Mouse (Mus musculus): Measurements from ENCODE around the gene Mbnl2. TPM values are rescaled to one million over a fixed set of nuclear protein-coding genes. Genes with fewer than 3 reads are reported as not detected.
A peak's percentile ranks its signal among the peaks of the same experiment; 100 is the strongest.

Mbnl2 gene
- polyA plus RNA-seq, 1 experiment, result 24.6 TPM

DNA sequence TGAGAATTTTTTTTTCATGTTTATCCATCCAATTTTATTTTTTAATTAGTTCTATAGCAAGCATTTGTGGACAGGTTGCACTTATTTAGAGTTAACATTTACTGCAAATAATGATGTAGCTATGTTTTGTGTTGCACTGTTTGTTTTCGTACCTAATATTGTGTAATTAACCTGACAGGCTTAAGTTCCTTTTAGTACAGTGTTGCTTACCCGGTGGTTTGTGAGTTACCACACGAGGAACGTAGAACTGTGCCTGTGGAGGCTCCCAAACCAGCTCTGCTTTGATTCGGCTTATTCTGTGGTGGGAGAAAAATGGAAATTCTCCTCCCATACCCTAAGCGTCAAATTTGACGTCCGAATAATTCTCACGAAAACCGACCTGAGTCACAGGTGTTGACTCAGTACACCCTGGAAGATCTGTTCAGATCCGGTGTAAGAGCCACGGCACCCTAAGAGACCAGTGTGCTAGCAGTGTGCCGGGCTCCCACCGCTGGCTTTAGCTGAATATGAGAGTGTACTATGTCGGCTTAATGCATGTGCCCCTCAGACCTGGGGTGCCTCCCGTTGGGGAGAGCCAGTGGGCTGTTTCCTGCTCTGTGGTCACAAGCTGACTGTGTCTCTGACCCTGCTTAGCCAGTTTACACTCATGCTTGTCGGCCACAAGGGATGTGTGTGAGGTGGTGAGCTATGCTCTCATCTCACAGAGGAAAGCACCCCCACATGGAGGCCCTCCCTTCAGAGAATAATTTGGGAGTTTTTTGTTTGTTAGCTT, 129.5 kb downstream of the Mbnl2 start:
- H3K27ac ChIP-seq (ENCODE audit: control insufficient read depth, insufficient read depth, low read depth, low read length, poor library complexity), result peak overlapping the region; percentile 72
- WGBS, result 11% methylated on average over 17 of the region's 17 CpGs
- H3K4me3 ChIP-seq (replicated peaks; ENCODE audit: control insufficient read depth, low read depth, low read length), result no peak overlapping the region
- TF ChIP-seq POLR2A (IDR thresholded peaks at IDR 0.05; ENCODE audit: borderline replicate concordance, control insufficient read depth, low read depth, low read length), result no peak
- TF ChIP-seq CTCF (IDR thresholded peaks at IDR 0.05; ENCODE audit: control insufficient read depth, insufficient read depth, low read length), result no peak
- peaks cover 4% of the 10 kb centered on the region; the same call in 1 of the 2 replicates for H3K4me1 ChIP-seq (ENCODE audit: control insufficient read depth, insufficient read depth, low read length)

DNA sequence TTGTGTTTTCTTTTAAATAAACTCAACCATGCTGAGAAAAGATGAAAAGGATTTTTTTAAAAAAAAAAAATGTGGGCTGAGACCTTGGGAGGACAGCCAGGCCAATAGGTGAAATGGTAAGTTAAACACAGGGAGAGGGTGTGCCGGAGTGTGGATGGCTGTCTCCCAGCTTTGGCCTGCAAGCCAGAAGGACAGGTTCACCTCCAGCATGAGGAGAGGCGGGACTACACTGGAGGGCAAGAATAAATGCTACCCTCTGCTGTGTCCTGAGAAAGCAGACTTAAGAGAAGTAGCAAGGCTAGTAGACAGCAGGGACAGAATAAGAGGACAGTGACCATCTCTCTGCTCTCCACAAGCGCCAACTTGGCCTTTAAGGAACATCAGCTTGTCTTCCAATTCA, 130.1 kb downstream of the Mbnl2 start:
- Histone ChIP-seq H3K4me1 (ENCODE audit: control insufficient read depth, insufficient read depth, low read length) (peaks cover 4% of the 10 kb centered on the region; the same call in 1 of the 2 replicates), H3K4me3 (replicated peaks; ENCODE audit: control insufficient read depth, low read depth, low read length) (no peak overlapping the region), H3K27ac (ENCODE audit: control insufficient read depth, insufficient read depth, low read depth, low read length, poor library complexity) (no peak overlapping the region; the same call in 1 of the 2 replicates)
- TF ChIP-seq POLR2A (IDR thresholded peaks at IDR 0.05; ENCODE audit: borderline replicate concordance, control insufficient read depth, low read depth, low read length), result no peak
- no peak for TF ChIP-seq CTCF (IDR thresholded peaks at IDR 0.05; ENCODE audit: control insufficient read depth, insufficient read depth, low read length)
- WGBS, result 72% methylated on average over 3 of the region's 3 CpGs

DNA sequence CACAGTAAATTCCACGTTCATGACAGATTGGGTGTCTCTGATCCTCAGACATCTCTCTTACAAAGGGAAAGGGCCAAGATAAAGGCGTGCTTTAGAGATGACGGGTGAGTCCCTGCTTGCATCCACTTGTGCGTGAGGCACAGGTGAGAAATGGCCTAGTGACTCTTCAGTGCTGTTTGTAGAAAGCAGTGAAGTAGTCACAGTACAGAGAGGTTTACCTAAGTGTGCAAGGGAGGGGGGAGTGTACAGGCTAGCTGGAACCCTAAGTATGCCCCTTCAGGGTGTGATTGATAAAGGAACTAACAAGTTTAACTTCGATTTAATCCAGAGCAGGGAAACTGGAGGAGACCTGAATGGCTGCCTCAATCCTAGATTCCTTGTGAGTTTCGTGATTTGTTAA, 130.8 kb downstream of the Mbnl2 start:
- Histone ChIP-seq H3K4me1 (ENCODE audit: control insufficient read depth, insufficient read depth, low read length) (peaks cover 4% of the 10 kb centered on the region; the same call in 1 of the 2 replicates), H3K4me3 (replicated peaks; ENCODE audit: control insufficient read depth, low read depth, low read length) (no peak overlapping the region), H3K27ac (ENCODE audit: control insufficient read depth, insufficient read depth, low read depth, low read length, poor library complexity) (no peak overlapping the region)
- TF ChIP-seq CTCF (IDR thresholded peaks at IDR 0.05; ENCODE audit: control insufficient read depth, insufficient read depth, low read length) (no peak), POLR2A (IDR thresholded peaks at IDR 0.05; ENCODE audit: borderline replicate concordance, control insufficient read depth, low read depth, low read length) (no peak)
- WGBS, result 81% methylated on average over 6 of the region's 6 CpGs

DNA sequence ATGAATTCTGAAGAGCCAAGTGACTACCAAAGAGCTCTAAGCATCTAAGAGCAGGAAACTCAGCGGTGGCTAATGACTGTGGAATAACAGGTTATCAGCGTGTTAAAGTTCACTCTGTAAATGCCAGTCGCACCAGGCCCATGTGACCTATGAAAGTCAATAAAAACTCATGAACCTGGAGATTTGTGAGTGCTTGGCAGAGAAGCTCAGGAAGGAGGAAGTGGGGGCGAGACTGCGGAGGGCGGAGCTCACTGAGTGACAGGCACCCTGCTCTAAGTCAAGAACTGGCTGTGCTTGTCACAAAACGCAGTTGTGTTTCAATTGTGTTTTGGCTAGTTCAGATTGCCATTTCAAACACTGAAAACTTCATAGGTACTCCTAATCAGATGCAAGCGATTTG, 131.4 kb downstream of the Mbnl2 start:
- 9% methylated on average over 8 of the region's 8 CpGs for WGBS
- H3K27ac ChIP-seq (ENCODE audit: control insufficient read depth, insufficient read depth, low read depth, low read length, poor library complexity), result no peak overlapping the region
- H3K4me3 ChIP-seq (replicated peaks; ENCODE audit: control insufficient read depth, low read depth, low read length), result no peak overlapping the region
- no peak for TF ChIP-seq POLR2A (IDR thresholded peaks at IDR 0.05; ENCODE audit: borderline replicate concordance, control insufficient read depth, low read depth, low read length)
- TF ChIP-seq CTCF (IDR thresholded peaks at IDR 0.05; ENCODE audit: control insufficient read depth, insufficient read depth, low read length), result no peak
- peaks cover 4% of the 10 kb centered on the region; the same call in 1 of the 2 replicates for H3K4me1 ChIP-seq (ENCODE audit: control insufficient read depth, insufficient read depth, low read length)

DNA sequence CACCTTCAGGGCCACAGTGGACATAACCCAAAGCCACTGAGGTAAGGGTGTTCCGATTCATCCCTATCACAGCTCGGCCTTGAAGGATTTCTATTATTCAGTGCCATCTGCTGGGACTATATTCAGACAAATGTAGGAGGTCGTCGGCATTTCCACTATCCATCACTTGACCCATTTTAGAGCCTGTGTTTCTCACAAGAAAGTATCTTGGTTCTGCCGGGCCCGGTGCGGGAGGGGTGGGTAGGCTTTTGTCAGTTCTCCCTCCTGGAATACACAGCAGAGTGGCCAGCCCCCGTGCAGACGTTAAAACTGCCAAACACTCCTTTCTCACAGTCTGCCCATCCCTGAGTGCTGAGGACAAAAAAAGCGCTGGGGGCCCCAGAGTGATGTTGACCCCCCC, 134.4 kb downstream of the Mbnl2 start:
- Histone ChIP-seq H3K27ac (ENCODE audit: control insufficient read depth, insufficient read depth, low read depth, low read length, poor library complexity) (no peak overlapping the region), H3K4me3 (replicated peaks; ENCODE audit: control insufficient read depth, low read depth, low read length) (no peak overlapping the region), H3K4me1 (ENCODE audit: control insufficient read depth, insufficient read depth, low read length) (peaks cover 4% of the 10 kb centered on the region; the same call in 1 of the 2 replicates)
- no peak for TF ChIP-seq POLR2A (IDR thresholded peaks at IDR 0.05; ENCODE audit: borderline replicate concordance, control insufficient read depth, low read depth, low read length)
- TF ChIP-seq CTCF (IDR thresholded peaks at IDR 0.05; ENCODE audit: control insufficient read depth, insufficient read depth, low read length), result no peak
- 93% methylated on average over 10 of the region's 10 CpGs for WGBS

DNA sequence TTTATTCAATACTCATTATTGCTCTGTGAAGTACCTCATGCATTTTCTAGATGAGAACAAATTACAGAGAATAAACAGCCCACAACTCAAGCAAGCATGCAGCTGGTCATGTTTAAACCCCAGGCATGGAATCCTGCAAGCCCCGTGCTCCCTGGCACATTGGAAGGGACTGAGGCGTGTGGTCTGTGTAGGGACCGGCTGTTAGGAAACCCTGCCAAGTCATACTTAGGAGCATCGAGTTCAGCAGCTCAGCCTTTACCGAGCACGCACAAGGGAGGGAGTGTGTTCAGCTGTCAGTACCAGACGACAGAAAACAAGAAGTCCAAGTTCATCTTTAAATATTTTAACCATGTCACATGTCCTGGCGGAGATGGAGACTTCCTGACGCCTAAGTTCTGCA, 141.4 kb downstream of the Mbnl2 start:
- Histone ChIP-seq H3K4me1 (ENCODE audit: control insufficient read depth, insufficient read depth, low read length) (no peaks in the 10 kb centered on the region), H3K4me3 (replicated peaks; ENCODE audit: control insufficient read depth, low read depth, low read length) (no peak overlapping the region), H3K27ac (ENCODE audit: control insufficient read depth, insufficient read depth, low read depth, low read length, poor library complexity) (no peak overlapping the region)
- no peak for TF ChIP-seq CTCF (IDR thresholded peaks at IDR 0.05; ENCODE audit: control insufficient read depth, insufficient read depth, low read length)
- TF ChIP-seq POLR2A (IDR thresholded peaks at IDR 0.05; ENCODE audit: borderline replicate concordance, control insufficient read depth, low read depth, low read length), result no peak
- WGBS, result 76% methylated on average over 9 of the region's 9 CpGs

DNA sequence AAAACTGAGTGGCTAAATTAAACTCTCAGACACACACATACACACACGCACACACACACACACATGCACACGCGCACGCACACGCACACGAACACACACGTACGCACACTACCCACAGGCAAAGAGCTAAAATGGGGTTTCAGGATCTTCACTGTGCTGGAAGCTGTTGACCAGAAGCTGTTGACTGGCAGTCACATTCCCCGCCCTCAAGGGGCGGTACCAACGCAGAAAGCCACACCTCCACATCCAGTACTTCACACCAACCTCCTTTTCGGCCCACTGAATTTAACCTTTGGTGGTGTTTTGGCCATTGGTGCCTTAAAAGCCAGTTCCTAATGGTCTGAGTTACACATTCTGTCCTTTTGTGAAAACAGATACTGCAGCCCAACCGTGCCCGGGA, 143.5 kb downstream of the Mbnl2 start:
- 90% methylated on average over 14 of the region's 14 CpGs for WGBS
- Histone ChIP-seq H3K27ac (ENCODE audit: control insufficient read depth, insufficient read depth, low read depth, low read length, poor library complexity) (no peak overlapping the region), H3K4me1 (ENCODE audit: control insufficient read depth, insufficient read depth, low read length) (no peaks in the 10 kb centered on the region), H3K4me3 (replicated peaks; ENCODE audit: control insufficient read depth, low read depth, low read length) (no peak overlapping the region)
- TF ChIP-seq POLR2A (IDR thresholded peaks at IDR 0.05; ENCODE audit: borderline replicate concordance, control insufficient read depth, low read depth, low read length) (no peak), CTCF (IDR thresholded peaks at IDR 0.05; ENCODE audit: control insufficient read depth, insufficient read depth, low read length) (no peak)

DNA sequence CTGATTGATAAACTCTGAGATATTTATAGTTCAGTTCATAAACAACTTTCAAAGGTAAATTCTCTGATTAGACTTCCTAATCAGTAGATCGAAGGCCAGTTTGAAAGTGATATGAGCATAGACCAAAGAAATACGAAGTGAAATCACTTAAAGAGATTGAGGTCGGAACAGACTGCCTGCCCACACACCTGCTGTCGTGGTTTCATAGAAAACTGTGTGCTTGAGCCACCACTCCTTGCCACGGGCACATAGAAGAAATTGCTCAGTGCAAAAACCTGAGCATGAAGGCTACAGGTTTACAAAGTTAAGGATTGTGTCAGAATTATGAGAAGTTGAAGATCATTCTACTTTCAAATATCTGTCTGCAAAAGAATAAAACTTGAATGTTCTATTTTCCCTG, 153.0 kb downstream of the Mbnl2 start:
- no peak for TF ChIP-seq CTCF (IDR thresholded peaks at IDR 0.05; ENCODE audit: control insufficient read depth, insufficient read depth, low read length)
- no peak for TF ChIP-seq POLR2A (IDR thresholded peaks at IDR 0.05; ENCODE audit: borderline replicate concordance, control insufficient read depth, low read depth, low read length)

More for the DNA sequence above, 153.0 kb downstream of the Mbnl2 start:
- Histone ChIP-seq H3K27ac (ENCODE audit: control insufficient read depth, insufficient read depth, low read depth, low read length, poor library complexity) (no peak overlapping the region), H3K4me1 (ENCODE audit: control insufficient read depth, insufficient read depth, low read length) (no peaks in the 10 kb centered on the region), H3K4me3 (replicated peaks; ENCODE audit: control insufficient read depth, low read depth, low read length) (no peak overlapping the region)
- WGBS, result 53% methylated on average over 5 of the region's 5 CpGs
